Mouse (Mus musculus): ENCODE measurements around the gene Sp6. TPM values are rescaled to one million over a fixed set of nuclear protein-coding genes. Genes with fewer than 3 reads are reported as not detected.

Sp6 gene
- total RNA-seq, 2 experiments from 2014 or later = not detected

DNA sequence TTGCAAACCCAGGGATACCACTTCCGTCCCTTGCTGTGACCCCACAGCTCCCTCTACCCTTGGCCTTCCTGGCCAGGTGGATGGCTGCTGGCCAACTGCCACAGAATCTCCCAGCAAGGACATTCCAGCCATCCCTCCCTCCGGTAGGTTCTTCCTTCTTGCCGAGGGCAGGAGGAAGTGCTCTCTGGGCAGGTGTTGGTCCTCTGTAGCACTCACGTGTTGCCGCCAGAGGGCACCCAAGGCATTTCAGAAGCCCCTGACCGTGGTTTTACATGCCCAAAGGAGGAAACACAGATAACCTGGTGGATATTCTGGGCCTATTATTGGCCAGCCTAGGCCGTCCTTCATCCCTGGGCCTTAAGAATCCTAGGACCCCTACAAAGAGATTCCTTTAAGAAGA, 30.8 kb upstream of the Sp6 start:
- peak; percentile 86 for DNase-seq

DNA sequence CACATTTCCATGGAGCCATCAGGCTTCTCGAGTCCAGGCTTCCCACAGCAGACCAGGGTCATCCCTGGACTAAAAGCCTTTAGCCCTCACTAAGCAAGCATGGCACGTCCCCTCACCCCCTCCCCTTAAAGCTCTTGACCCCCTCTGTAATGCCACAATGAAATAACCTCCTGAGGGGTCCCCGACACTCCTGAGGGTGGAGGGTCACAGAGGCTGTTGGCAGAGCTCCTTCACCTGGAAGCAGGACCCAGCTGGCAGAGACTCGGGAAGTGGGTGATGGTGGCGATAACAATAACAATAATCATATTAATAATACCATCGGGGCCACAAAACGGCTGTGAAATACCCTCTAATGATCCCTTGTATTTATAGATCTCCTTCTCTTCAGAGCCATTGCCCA, 30.3 kb upstream of the Sp6 start, which contains the start of gene Sp2:
Gene Sp2 (minus strand): TSS at position 101 of the 400 bp plus-strand sequence.
- DNase-seq = no peak

DNA sequence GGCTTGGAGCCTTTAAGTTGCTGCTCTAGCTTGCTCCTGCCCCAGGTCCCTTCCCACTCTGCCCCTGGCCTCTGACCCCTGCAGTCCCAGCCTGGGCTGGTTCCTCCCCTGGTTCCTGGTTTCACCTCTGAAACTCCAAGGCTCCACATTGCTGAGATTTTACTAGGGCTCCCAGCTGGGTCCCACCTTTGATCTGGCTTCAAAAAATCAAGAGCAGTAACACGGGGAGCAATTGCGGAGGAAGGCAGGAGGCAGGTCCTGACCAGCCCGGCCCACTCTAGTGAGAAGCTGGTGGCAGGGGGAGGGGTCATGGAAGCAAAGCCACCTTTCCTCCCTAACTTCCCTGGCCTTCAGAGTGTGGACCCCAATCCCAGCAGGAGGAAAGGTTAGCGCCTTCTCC, 28.3 kb upstream of the Sp6 start:
- DNase-seq = no peak

DNA sequence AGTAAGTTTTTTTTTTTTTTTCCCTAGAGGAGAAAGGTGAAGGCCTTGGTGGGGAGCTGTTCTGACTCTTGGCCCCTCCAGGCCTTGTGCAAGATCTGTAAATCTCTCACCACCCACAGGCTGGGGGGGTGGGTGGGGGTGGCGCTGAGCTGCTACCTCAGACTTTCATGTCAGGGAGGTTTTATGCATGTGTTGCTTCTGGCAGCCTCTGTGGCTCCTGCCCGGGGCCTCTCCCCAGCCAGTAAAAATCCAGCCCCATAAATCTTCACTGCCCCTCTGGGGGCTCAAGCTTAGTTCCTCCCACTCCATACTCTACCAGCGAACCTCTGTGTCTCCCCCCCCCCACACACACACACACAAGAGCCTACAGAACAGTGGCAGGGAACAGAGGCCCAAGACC, 26.7 kb upstream of the Sp6 start:
- DNase-seq = no peak

DNA sequence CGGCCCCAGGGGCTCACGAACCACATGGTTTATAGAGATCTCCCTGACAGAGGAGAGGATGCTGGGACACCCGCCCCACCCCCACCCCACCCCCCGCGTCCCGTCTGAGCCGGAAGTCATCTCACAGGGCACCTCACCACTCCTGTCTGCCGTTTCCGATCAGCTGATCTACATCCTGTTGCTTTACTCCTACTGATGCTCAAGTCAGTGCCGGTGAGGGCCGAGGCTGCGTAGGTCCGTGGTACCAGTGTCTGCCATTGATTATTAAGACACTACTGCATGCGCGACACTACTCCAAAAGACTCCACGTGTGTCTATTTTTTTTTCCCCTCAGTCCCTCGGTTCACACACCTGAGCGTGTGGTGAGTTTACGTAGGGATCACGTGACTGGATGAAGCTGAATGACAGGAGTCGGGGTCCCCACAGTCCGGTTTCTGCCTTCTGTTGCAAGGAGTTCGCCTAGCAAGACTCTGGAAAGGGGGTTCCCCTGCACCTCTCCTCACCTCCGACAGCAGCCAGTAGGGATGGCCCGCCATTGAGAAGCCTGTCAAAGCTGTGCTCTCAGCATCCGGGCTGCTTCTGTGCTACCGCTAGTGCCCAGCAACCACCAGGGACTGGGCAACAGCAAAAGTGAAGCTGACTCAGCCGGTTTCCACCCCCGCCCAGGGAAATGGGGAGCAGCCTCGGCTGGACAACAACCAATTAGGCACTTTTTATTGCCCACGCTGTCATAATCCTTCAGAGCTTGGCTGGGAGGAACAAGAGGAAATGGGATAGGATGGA, 25.1 kb upstream of the Sp6 start:
- DNase-seq = no peak

DNA sequence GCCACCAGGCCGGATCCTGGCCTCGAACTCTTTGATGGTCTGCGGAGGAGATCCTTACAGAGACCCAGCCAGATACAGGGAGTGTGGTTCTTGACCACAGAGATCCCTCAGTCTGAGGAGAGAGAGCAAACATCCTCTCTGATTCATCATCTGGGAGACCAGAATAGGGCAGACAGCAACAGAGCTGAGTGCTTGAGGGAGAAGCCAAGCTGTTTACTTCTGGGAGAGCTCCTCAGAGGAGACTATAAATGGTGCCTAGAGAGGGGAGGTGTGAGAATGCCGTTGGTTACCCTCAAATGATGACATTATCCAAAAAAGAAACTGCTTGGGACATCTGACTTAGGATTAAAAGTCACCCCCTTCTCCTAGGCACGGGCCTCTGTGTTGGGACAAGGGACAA, 21.7 kb upstream of the Sp6 start:
- DNase-seq = no peak

DNA sequence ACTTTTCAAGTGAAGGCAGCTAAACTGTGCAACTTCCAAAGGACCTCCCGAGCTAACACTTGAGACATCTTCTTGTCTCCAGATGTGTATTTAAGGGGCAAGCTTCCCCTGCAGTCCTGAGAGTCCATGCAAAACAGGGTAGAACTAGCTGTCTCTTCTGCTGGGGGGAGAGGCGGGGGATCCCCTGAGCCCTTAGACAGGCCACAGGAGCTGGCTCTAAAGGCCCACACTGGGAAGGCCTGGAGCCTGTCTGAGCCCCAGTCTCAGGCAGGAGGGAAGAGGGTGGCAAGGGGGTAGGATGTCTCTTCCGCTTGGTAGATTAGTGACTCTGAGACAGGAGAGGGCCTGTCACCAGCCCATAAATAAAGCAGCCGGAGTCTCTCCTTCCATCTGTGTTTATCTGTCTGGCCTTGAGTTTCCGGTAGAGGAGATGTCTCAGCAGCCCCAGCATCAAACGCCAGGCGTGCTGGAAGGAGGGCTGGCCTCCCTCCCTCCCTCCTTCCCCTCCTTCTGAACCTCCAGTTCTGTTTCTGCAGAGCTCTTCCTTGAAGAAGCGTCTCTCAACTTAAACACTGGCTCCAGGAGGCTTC, 20.4 kb upstream of the Sp6 start:
- no peak for DNase-seq

DNA sequence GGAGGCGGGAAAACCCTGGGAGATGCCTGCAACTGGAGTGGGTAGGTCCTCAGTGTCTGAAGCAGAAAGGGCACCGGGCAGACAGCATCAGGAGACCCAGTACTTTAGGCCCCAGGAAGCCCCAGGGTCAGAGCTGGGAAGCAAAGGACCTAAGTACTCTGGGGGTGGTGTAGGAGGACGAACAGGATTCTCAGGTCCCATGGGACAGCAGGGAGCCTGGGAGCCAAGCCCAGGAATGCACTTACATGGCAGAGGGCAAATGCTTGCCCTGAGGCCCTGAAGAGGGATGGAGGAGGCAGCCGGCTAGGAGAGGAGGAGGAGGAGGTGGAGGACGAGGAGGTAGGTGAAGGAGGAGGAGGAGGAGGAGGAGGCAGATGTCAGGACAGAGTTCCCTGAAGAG, 18.2 kb upstream of the Sp6 start:
- DNase-seq = no peak

DNA sequence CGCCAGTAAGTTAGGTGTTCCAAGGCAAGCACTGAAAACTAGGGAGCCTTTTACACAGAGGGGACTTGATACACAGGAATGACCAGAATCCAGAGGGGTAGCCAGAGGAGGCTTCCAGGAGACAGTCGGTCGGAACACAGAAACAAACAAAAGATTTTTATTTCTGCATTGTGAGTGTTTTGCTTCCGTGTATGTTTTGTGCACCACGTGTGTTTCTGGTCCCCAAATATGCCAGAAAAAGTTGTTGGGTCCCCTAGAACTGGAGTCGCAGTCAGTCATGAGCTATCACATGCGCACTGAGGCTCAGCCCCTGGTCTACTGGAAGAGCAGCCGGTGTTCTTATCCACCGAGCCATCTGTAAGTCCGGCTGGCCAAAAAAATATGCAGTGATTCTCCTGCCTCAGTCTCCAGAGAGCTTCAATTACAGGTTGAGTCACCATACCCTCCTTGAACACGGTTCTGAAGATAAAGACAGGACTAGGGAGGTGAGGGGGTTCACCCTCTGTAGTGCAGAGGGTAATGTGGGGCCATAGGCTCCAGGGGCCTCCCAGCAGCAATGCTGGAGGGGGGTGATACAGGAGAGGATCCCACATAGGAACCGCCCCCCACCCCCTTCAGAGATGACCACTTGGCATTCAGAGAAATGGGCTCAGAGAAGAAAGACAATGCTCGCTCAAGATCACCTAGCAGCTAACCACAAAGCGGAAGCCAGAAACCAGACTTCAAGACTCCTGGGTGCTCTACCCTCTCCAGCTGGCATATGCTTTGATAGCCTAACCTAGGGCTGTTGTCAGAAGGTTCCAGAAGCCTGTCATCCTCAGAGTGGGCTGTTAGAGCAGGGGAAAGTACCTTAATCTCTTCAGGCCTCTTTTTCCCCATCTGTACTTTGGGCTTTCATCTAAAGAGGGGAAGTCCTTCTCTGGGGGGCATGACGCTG, 17.1 kb upstream of the Sp6 start:
- DNase-seq = no peak

DNA sequence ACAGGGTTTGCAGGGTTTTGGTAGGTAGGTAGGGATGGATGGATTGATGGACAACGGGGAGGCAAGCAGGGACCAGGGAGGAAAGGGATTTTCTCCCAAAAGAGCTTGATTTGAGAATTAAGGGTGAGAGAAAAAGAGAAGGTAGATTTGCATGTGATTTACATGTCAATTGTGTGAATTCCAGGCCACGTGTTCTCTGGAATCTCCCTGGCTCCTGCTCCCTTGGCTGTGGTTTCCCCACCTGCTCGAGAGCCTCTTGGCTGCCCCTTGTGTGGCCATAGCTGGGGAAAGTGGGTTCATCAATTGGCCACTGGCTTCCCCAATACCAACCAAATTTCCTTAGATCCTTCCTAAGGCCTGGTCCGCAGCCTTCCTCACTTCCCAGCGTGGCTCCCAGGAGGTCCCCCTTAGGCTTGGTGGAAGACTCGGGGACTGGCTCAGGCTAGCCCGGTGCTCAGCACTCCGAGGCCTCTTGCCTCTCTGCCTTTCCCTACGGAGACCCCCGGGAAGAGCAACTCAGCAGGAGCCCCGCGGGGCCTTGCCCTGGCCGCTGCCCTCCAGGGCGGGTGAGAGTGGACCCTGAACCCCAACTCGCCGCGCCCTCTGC, 16.3 kb upstream of the Sp6 start:
- DNase-seq = no peak

DNA sequence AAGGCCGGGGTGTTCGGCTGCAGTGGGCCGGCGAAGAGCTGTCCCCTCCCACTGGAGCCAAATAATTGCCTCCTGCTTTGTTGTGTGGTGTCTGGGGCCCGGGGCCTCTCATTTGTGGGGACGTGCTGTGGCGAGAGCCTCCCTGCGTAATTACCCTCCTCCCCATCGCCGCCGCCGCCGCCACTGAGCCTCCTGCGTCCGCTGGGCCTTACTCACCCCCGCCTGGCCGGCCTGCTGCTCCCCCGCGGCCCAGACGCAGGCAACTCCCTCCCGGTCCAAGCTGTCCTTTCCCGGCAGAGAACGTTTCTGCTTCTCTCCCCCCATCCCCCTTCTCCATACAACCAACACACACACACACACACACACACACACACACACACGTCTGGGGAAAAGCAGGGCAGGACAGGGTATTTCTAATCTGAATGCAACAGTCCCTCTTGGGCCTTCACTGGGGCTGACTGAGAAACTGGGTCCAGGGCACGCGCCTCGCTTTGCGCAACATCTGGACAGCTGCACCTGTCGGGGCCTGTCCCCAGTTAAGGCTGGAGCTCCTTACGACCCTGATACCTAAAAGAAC, 15.7 kb upstream of the Sp6 start:
- peak; percentile 54 for DNase-seq

DNA sequence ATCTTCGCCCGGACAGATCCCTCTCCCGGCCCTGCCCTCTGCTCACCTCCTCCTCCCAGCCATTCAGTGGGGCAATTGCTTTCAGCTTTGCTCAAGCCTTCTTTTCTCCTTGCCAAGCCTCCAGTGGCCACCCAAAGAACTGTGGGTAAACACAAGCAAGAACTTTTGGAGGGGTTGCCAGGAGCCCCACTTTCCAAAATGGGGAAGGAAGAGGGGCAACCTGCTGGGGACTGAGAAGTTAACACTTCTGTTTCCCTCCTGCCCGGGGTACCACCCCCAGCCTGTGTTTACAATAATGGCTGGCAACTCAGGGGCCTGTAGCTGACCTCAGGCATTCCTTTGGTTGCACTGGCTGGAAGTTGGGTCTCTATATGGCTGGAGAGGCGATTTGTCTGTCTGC, 10.0 kb upstream of the Sp6 start:
- DNase-seq = no peak

DNA sequence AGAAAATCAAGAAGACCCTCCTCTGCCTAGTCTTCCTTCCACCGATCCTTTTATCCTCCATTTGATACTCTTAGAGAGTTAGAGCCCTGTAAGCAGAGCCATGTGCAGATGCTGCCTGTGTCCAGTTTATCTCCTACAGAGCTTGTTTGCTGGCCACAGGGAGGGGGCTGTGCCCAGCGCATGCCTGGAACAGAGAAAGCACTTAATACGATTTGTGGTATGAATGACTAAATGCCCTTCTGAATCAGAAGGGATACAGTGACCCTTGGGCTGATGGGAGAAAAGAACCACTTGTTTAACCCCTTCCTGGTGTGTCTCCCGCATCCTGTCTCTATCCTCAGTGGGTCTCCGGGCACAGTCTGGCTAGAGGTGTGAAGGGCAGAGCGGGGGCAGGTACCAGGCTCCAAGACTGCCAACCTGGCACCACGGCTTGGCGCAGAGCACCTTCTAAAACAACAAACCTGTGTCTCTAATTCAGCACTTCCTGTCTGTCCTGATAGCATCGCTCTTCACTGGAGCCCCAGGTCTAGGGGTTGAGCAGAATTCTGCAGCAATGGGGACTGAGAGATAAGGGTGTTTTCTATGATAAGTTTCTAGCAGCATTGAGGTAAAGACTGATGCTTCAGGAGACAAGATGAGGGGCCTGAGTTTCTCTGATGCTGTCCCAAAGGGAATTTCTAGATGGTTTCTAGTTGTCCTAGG, 6.0 kb upstream of the Sp6 start:
- no peak for DNase-seq

DNA sequence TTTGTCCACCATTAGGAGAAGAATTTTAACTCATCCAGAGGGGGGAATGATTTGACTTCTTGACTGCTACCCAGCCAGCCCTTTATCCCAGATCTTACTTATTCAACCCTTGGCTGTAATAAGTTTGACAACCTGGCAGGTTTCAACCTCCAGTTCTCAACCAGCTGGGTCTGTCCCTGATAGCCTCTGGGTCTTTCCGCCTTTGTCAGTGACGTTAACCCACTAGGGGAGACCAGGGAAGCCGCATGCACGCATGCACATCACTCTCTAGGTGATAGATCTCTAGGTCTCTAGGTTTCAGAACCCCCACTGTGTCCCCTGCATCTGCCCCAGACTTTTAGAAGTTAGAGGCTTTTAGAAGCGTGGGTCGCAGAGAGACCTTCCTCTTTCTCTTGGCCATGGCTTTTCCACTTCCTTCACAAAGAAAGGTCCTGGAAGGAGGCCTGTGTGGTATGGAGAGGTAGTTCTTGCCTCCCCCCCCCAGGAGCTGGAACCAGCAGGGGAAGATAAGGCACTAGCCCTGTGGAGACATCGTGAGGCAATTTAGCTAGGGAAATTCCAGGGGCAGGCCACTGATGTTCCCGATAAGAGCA, 3.9 kb upstream of the Sp6 start:
- no peak for DNase-seq

DNA sequence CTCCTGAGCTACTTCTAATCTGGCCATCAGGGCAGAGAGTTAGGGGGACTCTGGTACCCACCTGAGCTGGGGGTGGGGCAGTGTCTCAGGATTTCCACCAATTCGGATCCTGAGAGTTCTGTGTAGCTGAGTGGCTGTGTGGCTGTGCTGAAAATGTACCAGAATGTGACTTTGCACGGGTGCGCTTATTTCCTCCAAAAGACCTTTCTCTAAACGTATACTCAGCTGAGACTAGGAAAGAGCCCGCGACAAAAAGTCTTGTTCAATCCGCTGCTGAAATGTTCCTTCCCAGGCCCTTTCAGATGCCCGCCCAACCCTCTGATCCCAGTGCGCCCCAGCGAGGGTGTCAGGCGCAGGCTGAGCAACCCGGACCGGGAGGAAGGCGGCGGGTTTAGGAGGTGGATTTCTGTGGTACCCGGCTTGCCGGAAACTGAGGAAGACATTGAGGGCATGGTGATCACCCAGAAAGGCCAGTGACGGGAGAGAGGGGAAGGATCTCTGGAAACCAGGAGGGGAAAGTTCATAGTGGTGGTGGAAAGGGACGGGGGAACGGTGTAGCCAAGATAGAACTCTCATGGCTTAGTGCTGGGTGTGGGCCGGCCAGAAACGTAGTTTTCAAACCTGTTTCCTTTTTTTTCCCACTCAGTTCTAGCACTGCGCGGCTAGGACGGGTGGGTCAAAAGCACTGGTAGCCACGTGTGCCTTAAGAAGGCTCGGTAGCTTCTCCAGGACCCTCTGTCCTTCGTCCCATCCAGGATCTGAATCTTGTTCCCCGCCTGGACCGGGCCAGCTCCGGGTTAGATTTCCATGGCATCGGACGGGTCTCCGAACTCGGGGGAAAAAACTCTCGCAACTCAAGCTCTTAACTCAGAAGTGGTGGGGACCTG, 4.7 kb downstream of the Sp6 start:
- no peak for DNase-seq

DNA sequence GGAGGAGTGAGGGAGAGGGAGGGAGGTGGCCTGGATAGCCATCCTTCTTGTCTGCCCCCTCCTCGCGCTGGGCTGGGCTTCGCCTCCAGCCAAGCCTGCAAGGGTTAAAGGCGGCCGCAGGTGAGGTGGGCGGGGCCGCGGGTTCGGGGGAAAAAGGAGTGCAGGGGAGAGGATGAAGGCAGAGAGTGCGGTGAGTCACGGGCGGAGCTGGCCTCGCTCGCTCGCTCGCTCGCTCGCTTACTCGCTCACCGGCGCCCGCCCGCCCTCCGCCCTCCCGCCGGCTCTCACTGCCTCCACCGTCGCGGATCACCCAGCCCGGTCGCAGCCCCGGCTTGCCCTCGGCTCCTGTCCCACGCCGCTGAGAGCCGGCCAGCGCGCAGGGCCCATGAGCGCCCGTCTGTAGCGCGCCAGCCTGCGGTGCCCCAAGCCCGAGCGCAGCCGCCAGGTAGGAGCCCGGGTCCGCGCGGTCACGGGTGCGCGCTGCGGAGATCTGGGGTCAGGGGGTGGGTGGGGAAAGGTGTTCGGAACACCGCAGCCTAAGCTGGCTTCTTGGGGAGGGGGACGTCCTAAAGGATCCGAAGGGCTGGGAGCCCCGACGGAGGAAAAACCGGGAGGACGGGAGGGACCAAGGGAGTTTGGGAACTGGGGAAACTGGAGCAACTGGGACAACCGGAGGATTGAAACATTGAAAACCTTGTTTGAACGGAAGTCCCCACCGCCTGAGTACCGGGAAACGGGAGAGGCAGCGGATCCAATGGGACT, 5.6 kb downstream of the Sp6 start:
- no peak for DNase-seq

DNA sequence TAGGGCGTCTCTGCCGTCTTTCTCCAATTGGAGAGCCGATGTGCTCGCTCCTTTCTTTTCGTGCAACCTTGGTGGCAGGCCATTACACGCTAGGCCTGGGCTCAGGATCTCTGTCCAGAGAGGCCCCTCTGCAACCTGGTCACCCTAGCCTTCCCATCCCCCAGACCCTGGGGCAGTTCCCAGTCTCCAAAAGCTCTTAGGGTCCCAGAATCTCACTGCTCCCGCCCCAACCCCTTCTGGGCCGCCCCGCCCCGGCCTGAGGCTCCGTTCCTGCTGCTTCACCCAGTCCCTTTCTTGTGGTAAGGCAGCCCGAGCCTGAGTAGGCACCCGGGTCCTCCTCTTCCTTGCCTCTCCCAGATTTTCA, 6.1 kb downstream of the Sp6 start:
- DNase-seq = no peak

DNA sequence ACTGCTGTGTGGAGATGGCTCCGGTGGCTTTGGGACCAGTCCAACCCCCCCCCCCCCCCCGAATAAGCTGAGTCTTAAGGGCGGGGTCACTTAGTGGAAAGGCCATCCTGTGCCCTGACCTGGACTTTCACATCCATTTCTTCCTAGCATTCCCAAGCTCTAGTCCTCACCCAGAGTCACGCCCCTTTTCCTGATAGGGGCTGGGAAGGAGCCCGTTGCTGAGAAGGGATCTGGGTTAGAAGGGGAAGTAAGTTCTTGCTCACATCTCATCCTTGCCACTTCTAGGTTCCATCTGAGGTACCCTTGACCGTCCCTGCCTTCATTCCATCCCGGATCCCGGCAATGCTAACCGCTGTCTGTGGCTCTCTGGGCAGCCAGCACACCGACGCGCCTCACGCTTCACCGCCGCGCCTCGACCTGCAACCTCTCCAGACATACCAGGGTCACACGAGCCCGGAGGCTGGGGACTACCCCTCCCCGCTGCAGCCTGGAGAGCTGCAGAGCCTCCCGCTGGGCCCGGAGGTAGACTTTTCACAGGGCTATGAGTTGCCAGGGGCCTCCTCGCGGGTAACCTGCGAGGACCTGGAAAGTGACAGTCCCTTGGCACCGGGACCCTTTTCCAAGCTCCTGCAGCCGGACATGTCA, 8.0 kb downstream of the Sp6 start:
- no peak for DNase-seq

DNA sequence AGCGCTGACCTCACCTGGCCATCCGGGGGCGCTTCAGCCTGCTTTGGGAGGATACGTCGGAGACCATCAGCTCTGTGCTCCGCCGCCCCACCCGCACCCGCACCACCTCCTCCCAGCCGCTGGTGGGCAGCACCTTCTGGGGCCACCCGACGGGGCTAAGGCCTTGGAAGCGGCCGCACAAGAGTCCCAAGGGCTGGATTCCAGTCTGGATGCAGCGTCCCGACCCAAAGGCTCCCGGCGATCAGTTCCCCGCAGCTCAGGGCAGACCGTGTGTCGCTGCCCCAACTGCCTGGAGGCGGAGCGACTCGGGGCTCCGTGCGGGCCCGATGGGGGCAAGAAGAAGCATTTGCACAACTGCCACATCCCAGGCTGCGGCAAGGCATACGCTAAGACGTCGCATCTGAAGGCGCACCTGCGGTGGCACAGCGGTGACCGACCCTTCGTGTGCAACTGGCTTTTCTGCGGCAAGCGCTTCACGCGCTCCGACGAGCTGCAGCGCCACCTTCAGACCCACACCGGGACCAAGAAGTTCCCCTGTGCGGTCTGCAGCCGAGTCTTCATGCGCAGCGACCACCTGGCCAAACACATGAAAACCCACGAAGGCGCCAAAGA, 8.8 kb downstream of the Sp6 start:
- peak; percentile 82 for DNase-seq

All from heart, postnatal 4 days (tissue).